Mouse (Mus musculus) thymus, adult 2 months (tissue): ENCODE results near the gene Cd160.

ENCODE experiments used
- CTCF ChIP-seq: fragments of 200-500 bp; IDR thresholded peaks from 2 replicates; pipeline ENCODE4 v1.5.1; 2012; ENCODE audit warnings: mild to moderate bottlenecking, control low read depth, low read length, moderate library complexity, borderline replicate concordance; ENCODE audit not compliant: control insufficient read depth, poor library complexity, insufficient read depth; ENCODE audit errors: extremely low read depth
- POLR2A ChIP-seq: fragments of 200-500 bp; IDR thresholded peaks from 2 replicates; pipeline ENCODE4 v1.6.1; 2012; ENCODE audit warnings: mild to moderate bottlenecking, low read length, control low read depth, moderate library complexity; ENCODE audit not compliant: control insufficient read depth, poor library complexity, insufficient read depth; ENCODE audit errors: extremely low read depth

DNA sequence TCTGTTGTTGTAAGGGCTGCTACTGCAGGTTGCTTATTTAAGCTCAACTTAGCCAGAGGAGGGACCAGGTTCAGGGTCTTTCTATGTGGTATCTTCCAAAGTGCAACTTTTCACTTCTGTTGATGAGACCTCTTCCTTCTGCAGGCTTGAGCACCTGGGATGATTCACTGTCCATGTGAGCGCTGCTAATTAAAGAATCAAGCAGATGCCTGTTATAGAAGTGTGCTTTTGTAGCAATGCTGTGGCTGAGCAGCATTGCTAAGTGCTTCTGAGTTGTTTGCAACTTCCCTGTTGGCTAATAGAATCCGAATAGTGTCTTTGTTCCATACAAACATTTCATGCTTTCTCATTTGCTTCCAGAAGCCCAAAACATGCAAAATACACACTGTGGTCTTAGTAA is 41.1 kb upstream of the Cd160 start:
- TF ChIP-seq POLR2A: no peak
- no peak for TF ChIP-seq CTCF
